Mouse (Mus musculus) c-Kit-negative CD71-positive TER-119-positive erythroid progenitor cells, embryonic 14.5 days (primary cell): ENCODE results near the gene Dhx58.

Experiments
- DNase-seq: peaks from one replicate; pipeline ENCODE4 v3.0.0-alpha.2; 2013; ENCODE audit warnings: low read depth, low spot score

The Dhx58 gene

DNA sequence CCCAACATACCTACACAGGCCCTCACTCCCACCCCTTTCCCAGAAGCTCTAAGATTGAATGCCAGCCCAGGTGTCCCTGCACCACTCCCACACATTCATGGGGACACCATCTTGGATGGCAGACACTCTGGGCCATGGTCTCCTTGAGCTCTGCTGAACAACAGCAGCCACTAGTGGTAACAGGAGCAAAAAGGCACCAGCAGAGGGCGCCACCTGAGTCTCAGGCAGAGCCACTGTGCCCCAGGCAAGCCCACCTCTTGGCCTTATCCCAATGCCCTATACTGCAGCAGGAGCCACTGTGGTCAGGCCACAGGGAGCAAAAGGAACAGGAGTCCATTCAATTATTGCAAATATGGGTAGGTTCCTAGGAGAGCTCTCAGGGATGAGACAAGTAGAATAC lies 57.8 kb downstream of the Dhx58 start:
- DNase-seq = no peak
